Mouse (Mus musculus): ENCODE data around the gene Pim3. TPM values are rescaled to one million over a fixed set of nuclear protein-coding genes. Genes with fewer than 3 reads are reported as not detected.

The Pim3 gene
- polyA plus RNA-seq, 1 experiment = 60.3 TPM

- H3K4me1 ChIP-seq (ENCODE audit: control insufficient read depth, insufficient read depth, insufficient read length, low read length) = peaks cover 2% of the 10 kb centered on the region; the same call in 1 of the 2 replicates
- H3K4me3 ChIP-seq (ENCODE audit: low read depth, low read length) = no peak overlapping the region
- H3K27me3 ChIP-seq (ENCODE audit: control insufficient read depth, insufficient read depth, low read length) = no peaks in the 10 kb centered on the region
- H3K36me3 ChIP-seq (ENCODE audit: control insufficient read depth, insufficient read depth, low read length) = no peaks in the 10 kb centered on the region
- TF ChIP-seq CTCF (IDR thresholded peaks at IDR 0.05; ENCODE audit: extremely low read depth, insufficient read length, insufficient replicate concordance, low read depth, low read length) (no peak), POLR2A (IDR thresholded peaks at IDR 0.05; ENCODE audit: low read depth, low read length) (no peak)
- no peak overlapping the region for H3K27ac ChIP-seq (ENCODE audit: insufficient read depth, low read depth, low read length)
- 89% methylated on average over 4 of the region's 4 CpGs for WGBS
These were observed 44.4 kb downstream of the Pim3 start for GRCm38 (mm10) chr15:88906347-88906746.

GRCm38 (mm10) chr15:88915046-88915445 lies 53.1 kb downstream of the Pim3 start:
- Histone ChIP-seq H3K27me3 (ENCODE audit: control insufficient read depth, insufficient read depth, low read length) (no peaks in the 10 kb centered on the region), H3K4me1 (ENCODE audit: control insufficient read depth, insufficient read depth, insufficient read length, low read length) (peaks cover 8% of the 10 kb centered on the region), H3K36me3 (ENCODE audit: control insufficient read depth, insufficient read depth, low read length) (no peaks in the 10 kb centered on the region), H3K4me3 (ENCODE audit: low read depth, low read length) (no peak overlapping the region), H3K27ac (ENCODE audit: insufficient read depth, low read depth, low read length) (no peak overlapping the region)
- 96% methylated on average over 7 of the region's 7 CpGs for WGBS
- TF ChIP-seq CTCF (IDR thresholded peaks at IDR 0.05; ENCODE audit: extremely low read depth, insufficient read length, insufficient replicate concordance, low read depth, low read length) (no peak), POLR2A (IDR thresholded peaks at IDR 0.05; ENCODE audit: low read depth, low read length) (no peak)

Other genes with a start within 250 kb of the Pim3 start
- gene Brd1, start 128.0 kb upstream of the Pim3 start, polyA plus RNA-seq (2012; rRNA removed) = 6.9 and 15.7 TPM in 2 replicates
- 2.9 and 3.9 TPM in 2 replicates for gene Zbed4, start 110.5 kb upstream of the Pim3 start, polyA plus RNA-seq (2012; rRNA removed)
- 14.5 and 16.4 TPM in 2 replicates for gene Alg12, start 42.9 kb upstream of the Pim3 start, polyA plus RNA-seq (2012; rRNA removed)
- 55.7 and 59.1 TPM in 2 replicates for gene Creld2, start 42.5 kb upstream of the Pim3 start, polyA plus RNA-seq (2012; rRNA removed)
- gene Ttll8, start 92.2 kb downstream of the Pim3 start, polyA plus RNA-seq (2012; rRNA removed) = not detected in 2 replicates
- 0.05 and 0.08 TPM in 2 replicates for gene Mlc1, start 116.8 kb downstream of the Pim3 start, polyA plus RNA-seq (2012; rRNA removed)
- gene Mov10l1, start 120.7 kb downstream of the Pim3 start, polyA plus RNA-seq (2012; rRNA removed) = not detected in 2 replicates
- 0.30 and 0.32 TPM in 2 replicates for gene Panx2, start 197.5 kb downstream of the Pim3 start, polyA plus RNA-seq (2012; rRNA removed)
- gene Trabd, start 212.9 kb downstream of the Pim3 start, polyA plus RNA-seq (2012; rRNA removed) = 81.6 and 90.9 TPM in 2 replicates
- gene Selenoo, start 226.9 kb downstream of the Pim3 start, polyA plus RNA-seq (2012; rRNA removed) = 29.0 and 45.8 TPM in 2 replicates